Mouse (Mus musculus) CH12.LX (cell line): ENCODE measurements around the gene Gm44965. TPM values are rescaled to one million over a fixed set of nuclear protein-coding genes. Genes with fewer than 3 reads are reported as not detected.
A peak's percentile ranks its signal among the peaks of the same experiment; 100 is the strongest.

Experiments used
- DNase-seq: peaks from one replicate; pipeline ENCODE4 v3.0.0-alpha.2; 2013; ENCODE audit errors: extremely low read depth
- H3K27ac ChIP-seq: 2 replicates; pipeline ENCODE4 v1.5.1; 2012; ENCODE audit warnings: low read depth, mild to moderate bottlenecking, control low read depth, moderate library complexity; ENCODE audit not compliant: insufficient read depth
- H3K27me3 ChIP-seq: replicated peaks from 2 replicates; pipeline ENCODE3; 2012; ENCODE audit warnings: inconsistent platforms
- H3K36me3 ChIP-seq, 2 experiments: replicated peaks in 1 of 2; 2 replicates each; pipeline versions ENCODE3 to v1.6.1; 2012; ENCODE audit warnings: inconsistent platforms in 1 of 2, low read length in 1 of 2, mild to moderate bottlenecking in 1 of 2, mixed read lengths in 1 of 2, moderate library complexity in 1 of 2; ENCODE audit not compliant: control insufficient read depth in 1 of 2, insufficient read depth in 1 of 2
- H3K4me1 ChIP-seq, 2 experiments: 2 replicates each; pipeline ENCODE4 v1.6.1; 2012; ENCODE audit warnings: inconsistent platforms in 1 of 2, moderate library complexity in 1 of 2; ENCODE audit not compliant: insufficient read depth in 2 of 2, control insufficient read depth in 1 of 2
- H3K4me2 ChIP-seq: 2 replicates; pipeline ENCODE4 v1.6.1; 2012; ENCODE audit warnings: low read depth, mild to moderate bottlenecking, control low read depth; ENCODE audit not compliant: poor library complexity, insufficient read depth, severe bottlenecking
- H3K4me3 ChIP-seq, 3 experiments: fragments of 150-350 bp in 1 of 3; sonication (generic) in 1 of 3; replicated peaks in 1 of 3; 2 replicates each; pipeline versions ENCODE3 to v1.5.1; 2011 to 2012; ENCODE audit warnings: low read depth in 2 of 3, low read length in 2 of 3, mild to moderate bottlenecking in 2 of 3, moderate library complexity in 2 of 3, control low read depth in 1 of 3, improper control_type of control experiment in 1 of 3, inconsistent platforms in 1 of 3, mixed read lengths in 1 of 3; ENCODE audit not compliant: poor library complexity in 1 of 3
- H3K79me2 ChIP-seq: replicated peaks from 2 replicates; pipeline ENCODE4 v1.6.1; 2012; ENCODE audit warnings: mild to moderate bottlenecking, moderate library complexity; ENCODE audit not compliant: control insufficient read depth, poor library complexity, insufficient read depth, severe bottlenecking; ENCODE audit errors: extremely low read depth
- H3K9ac ChIP-seq: 2 replicates; pipeline ENCODE4 v1.6.1; 2012; ENCODE audit warnings: low read depth, mild to moderate bottlenecking, control low read depth, moderate library complexity; ENCODE audit not compliant: insufficient read depth
- H3K9me3 ChIP-seq: replicated peaks from 2 replicates; pipeline ENCODE3; 2012; ENCODE audit warnings: low read length, inconsistent platforms, mixed read lengths
- BHLHE40 ChIP-seq: IDR thresholded peaks from 2 replicates; pipeline ENCODE4 v1.6.1; 2011; ENCODE audit warnings: mild to moderate bottlenecking, low read depth, low read length, improper control_type of control experiment
- CHD1 ChIP-seq: IDR thresholded peaks from 2 replicates; pipeline ENCODE4 v1.6.1; 2012; ENCODE audit warnings: low read depth, low read length, improper control_type of control experiment, inconsistent platforms
- CHD2 ChIP-seq: IDR thresholded peaks from 2 replicates; pipeline ENCODE4 v1.6.1; 2011; ENCODE audit warnings: low read length, improper control_type of control experiment
- CTCF ChIP-seq, 2 experiments: IDR thresholded peaks in 1 of 2; conservative IDR thresholded peaks in 1 of 2; 2 replicates each; pipeline ENCODE4 v1.5.1; 2011 to 2012; ENCODE audit warnings: low read depth in 2 of 2, low read length in 2 of 2, improper control_type of control experiment in 1 of 2, inconsistent platforms in 1 of 2, mild to moderate bottlenecking in 1 of 2, moderate library complexity in 1 of 2
- EP300 ChIP-seq: IDR thresholded peaks from 2 replicates; pipeline ENCODE4 v1.6.1; 2011; ENCODE audit warnings: low read length, improper control_type of control experiment
- ETS1 ChIP-seq: conservative IDR thresholded peaks from 2 replicates; pipeline ENCODE4 v1.6.1; 2012; ENCODE audit warnings: low read depth, mild to moderate bottlenecking, inconsistent platforms, low read length, improper control_type of control experiment, moderate library complexity
- HCFC1 ChIP-seq: IDR thresholded peaks from 2 replicates; pipeline ENCODE4 v1.6.1; 2012; ENCODE audit warnings: low read depth, mild to moderate bottlenecking, inconsistent platforms, low read length, improper control_type of control experiment
- IRF4 ChIP-seq: IDR thresholded peaks from 2 replicates; pipeline ENCODE4 v1.6.1; 2014; ENCODE audit warnings: low read depth, mild to moderate bottlenecking, inconsistent platforms, low read length, improper control_type of control experiment
- KAT2A ChIP-seq: IDR thresholded peaks from 2 replicates; pipeline ENCODE4 v1.6.1; 2012; ENCODE audit warnings: low read length, improper control_type of control experiment, inconsistent platforms; ENCODE audit not compliant: insufficient replicate concordance
- MAX ChIP-seq: IDR thresholded peaks from 2 replicates; pipeline ENCODE4 v1.6.1; 2011; ENCODE audit warnings: low read length, improper control_type of control experiment
- MAZ ChIP-seq: IDR thresholded peaks from 2 replicates; pipeline ENCODE4 v1.6.1; 2012; ENCODE audit warnings: low read depth, mild to moderate bottlenecking, inconsistent platforms, low read length, improper control_type of control experiment, moderate library complexity
- MEF2A ChIP-seq: IDR thresholded peaks from 2 replicates; pipeline ENCODE4 v1.6.1; 2014; ENCODE audit warnings: low read depth, mild to moderate bottlenecking, inconsistent platforms, low read length, improper control_type of control experiment, borderline replicate concordance
- MXI1 ChIP-seq: IDR thresholded peaks from 2 replicates; pipeline ENCODE4 v1.6.1; 2011; ENCODE audit warnings: mild to moderate bottlenecking, low read depth, low read length, improper control_type of control experiment
- MYC ChIP-seq: IDR thresholded peaks from 2 replicates; pipeline ENCODE4 v1.6.1; 2011; ENCODE audit warnings: low read depth, mild to moderate bottlenecking, improper control_type of control experiment, low read length
- NRF1 ChIP-seq: IDR thresholded peaks from 2 replicates; pipeline ENCODE4 v1.6.1; 2014; ENCODE audit warnings: low read depth, mild to moderate bottlenecking, inconsistent platforms, low read length, improper control_type of control experiment, moderate library complexity
- POLR2A ChIP-seq: IDR thresholded peaks from 2 replicates; pipeline ENCODE4 v1.6.1; 2011; ENCODE audit warnings: low read depth, mild to moderate bottlenecking, improper control_type of control experiment, low read length
- SIN3A ChIP-seq: IDR thresholded peaks from 2 replicates; pipeline ENCODE4 v1.6.1; 2012; ENCODE audit warnings: low read length, improper control_type of control experiment, inconsistent platforms
- SMC3 ChIP-seq: IDR thresholded peaks from 2 replicates; pipeline ENCODE4 v1.6.1; 2011; ENCODE audit warnings: low read depth, low read length, improper control_type of control experiment
- TBP ChIP-seq: conservative IDR thresholded peaks from 2 replicates; pipeline ENCODE4 v1.6.1; 2011; ENCODE audit warnings: low read depth, low read length, improper control_type of control experiment
- UBTF ChIP-seq: IDR thresholded peaks from 2 replicates; pipeline ENCODE4 v1.6.1; 2012; ENCODE audit warnings: low read depth, mild to moderate bottlenecking, inconsistent platforms, low read length, improper control_type of control experiment, moderate library complexity
- USF2 ChIP-seq: conservative IDR thresholded peaks from 2 replicates; pipeline ENCODE4 v1.6.1; 2011; ENCODE audit warnings: low read depth, low read length, improper control_type of control experiment
- ZKSCAN1 ChIP-seq: IDR thresholded peaks from 2 replicates; pipeline ENCODE4 v1.6.1; 2012; ENCODE audit warnings: low read depth, inconsistent platforms, low read length, improper control_type of control experiment, borderline replicate concordance
- ZMIZ1 ChIP-seq: IDR thresholded peaks from 2 replicates; pipeline ENCODE4 v1.6.1; 2012; ENCODE audit warnings: low read depth, mild to moderate bottlenecking, inconsistent platforms, low read length, improper control_type of control experiment
- ZNF384 ChIP-seq: IDR thresholded peaks from 2 replicates; pipeline ENCODE4 v1.6.1; 2012; ENCODE audit warnings: low read depth, low read length, improper control_type of control experiment, inconsistent platforms
- dilution Hi-C: fragments of 300-500 bp; cut with MboI; formaldehyde crosslinking; loops from 2 replicates; pipeline ENCODE4 v1.14.3; 2020; ENCODE audit warnings: low sequenced_read_pairs; ENCODE audit not compliant: extremely low pct_unique_long_range_greater_than_20kb, extremely low pct_ligation_motif_present
- in situ Hi-C: fragments of 300-500 bp; cut with MboI; formaldehyde crosslinking; loops from 3 replicates; pipeline ENCODE4 v1.14.3; 2019; ENCODE audit warnings: low sequenced_read_pairs, low pct_ligation_motif_present, low pct_unique_long_range_greater_than_20kb, mixed read lengths
- polyA plus RNA-seq: library from polyadenylated mRNA; unstranded; fragments of >175 nt; gene quantifications from 2 replicates; pipeline ENCODE4 v1.2.1, GENCODE M21; 2012; ENCODE audit warnings: low read depth; ENCODE audit not compliant: insufficient read length
- total RNA-seq, 2 experiments: library from RNA; depleted of rRNA; stranded (reverse); fragments of 300-350 nt in 1 of 2; fragments of >200 nt in 1 of 2; gene quantifications; 2 replicates each; pipeline ENCODE4 v1.2.3; 2012 to 2014

Gene Gm44965
- total and polyA plus RNA-seq, 3 experiments, result not detected

- Histone ChIP-seq H3K4me3 (peak overlapping the region; percentile 55 to 65 (median 61)), H3K9me3 (no peaks in the 10 kb centered on the region), H3K27ac (no peak overlapping the region), H3K27me3 (no peaks in the 10 kb centered on the region), H3K9ac (peak overlapping the region; percentile 62), H3K4me1 (peaks cover 10 to 28% of the 10 kb centered on the region in 2 experiments; a peak in 2 of 4 replicates), H3K79me2 (no peaks in the 10 kb centered on the region; the same call in 1 of the 2 replicates), H3K4me2 (peak overlapping the region; percentile 61), H3K36me3 (peaks cover 7 to 46% of the 10 kb centered on the region in 2 experiments)
- peak; percentile 63 for DNase-seq
- dilution Hi-C loops (loop anchor here (25.0 kb wide), 1 partner anchor 135 kb away; the partner anchor contains the start of gene Gimap3), in situ Hi-C loops (loop anchor here (5.0 to 25.0 kb wide), 2 partner anchors 70 to 335 kb away; partner anchors contain the start of gene Doxl2)
- TF ChIP-seq MYC (0 out of 2 replicates have a peak, but pooled peaks have one; percentile 32), SMC3 (no peak), ZMIZ1 (no peak), BHLHE40 (peak; percentile 55), UBTF (no peak), KAT2A (no peak), EP300 (no peak), USF2 (no peak), TBP (no peak), ZKSCAN1 (no peak), MAX (peak; percentile 22; the same call in 1 of the 2 replicates), CTCF (conservative IDR thresholded peaks at IDR 0.05 in 1 of 2, IDR thresholded peaks at IDR 0.05 in 1 of 2; ENCODE audit: low read depth in 2 of 2, low read length in 2 of 2) (peak in 1 of 2 experiments; percentile 48; a peak in 2 of 4 replicates), MXI1 (peak; percentile 75), MEF2A (no peak), ETS1 (no peak), IRF4 (0 out of 2 replicates have a peak, but pooled peaks have one; percentile 19)
These were observed 33.2 kb downstream of the Gm44965 start for GRCm38 (mm10) chr6:48626984-48627383.

DNA sequence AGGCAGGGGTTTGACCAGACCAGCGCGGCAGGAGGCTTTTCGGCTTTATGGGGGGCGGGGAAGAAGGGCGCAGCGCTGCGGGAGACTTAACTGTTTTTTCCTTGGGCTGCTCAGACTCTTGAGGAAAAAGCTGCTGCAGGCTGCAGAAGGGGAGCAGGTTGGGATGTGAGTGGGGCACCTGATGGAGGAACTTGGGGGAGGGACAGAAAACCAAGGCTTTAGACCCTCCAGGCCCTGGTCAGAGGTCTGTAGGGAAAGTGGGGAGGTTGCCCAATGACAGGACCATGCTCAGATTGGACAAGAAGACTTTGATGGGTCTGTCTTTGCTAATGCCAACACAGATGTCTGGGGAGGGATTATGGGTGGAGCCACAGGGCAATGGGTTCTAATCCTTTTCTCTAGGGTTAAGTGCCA is 33.8 kb downstream of the Gm44965 start:
- peak; percentile 8 for DNase-seq
- Histone ChIP-seq H3K36me3 (peaks cover 7 to 51% of the 10 kb centered on the region in 2 experiments), H3K4me2 (peak overlapping the region; percentile 61; the same call in 1 of the 2 replicates), H3K4me3 (peak overlapping the region; percentile 55 to 65 (median 61)), H3K27me3 (no peaks in the 10 kb centered on the region), H3K9me3 (no peaks in the 10 kb centered on the region), H3K4me1 (peaks cover 10 to 28% of the 10 kb centered on the region in 2 experiments; a peak in 2 of 4 replicates), H3K27ac (no peak overlapping the region), H3K9ac (peak overlapping the region; percentile 62), H3K79me2 (no peaks in the 10 kb centered on the region; the same call in 1 of the 2 replicates)
- dilution Hi-C loops, result loop anchor here (25.0 kb wide), 1 partner anchor 135 kb away; the partner anchor contains the start of gene Gimap3
- TF ChIP-seq USF2 (no peak), POLR2A (no peak), ETS1 (no peak), EP300 (no peak), HCFC1 (no peak), SIN3A (no peak), TBP (no peak), CHD2 (no peak), MAZ (no peak), CHD1 (no peak), NRF1 (no peak), MEF2A (no peak), ZNF384 (no peak), MYC (no peak), KAT2A (no peak), ZKSCAN1 (no peak), BHLHE40 (no peak), UBTF (no peak)
- in situ Hi-C loops, result loop anchor here (5.0 to 25.0 kb wide), 2 partner anchors 70 to 335 kb away; partner anchors contain the start of gene Doxl2
